Mouse (Mus musculus): ENCODE data around the gene Klrg2. TPM values are rescaled to one million over a fixed set of nuclear protein-coding genes. Genes with fewer than 3 reads are reported as not detected.
"Not testable (repeated sequence)": the region's sequence is repeated elsewhere in the genome, so short reads cannot be mapped to it uniquely, and the experiment has no call there.

The Klrg2 gene
- polyA plus RNA-seq (2014; fragmentation: Nextera tagmentation; extraction: Ambion mirVana), result 0.05 and 0.12 TPM in 2 replicates

DNA sequence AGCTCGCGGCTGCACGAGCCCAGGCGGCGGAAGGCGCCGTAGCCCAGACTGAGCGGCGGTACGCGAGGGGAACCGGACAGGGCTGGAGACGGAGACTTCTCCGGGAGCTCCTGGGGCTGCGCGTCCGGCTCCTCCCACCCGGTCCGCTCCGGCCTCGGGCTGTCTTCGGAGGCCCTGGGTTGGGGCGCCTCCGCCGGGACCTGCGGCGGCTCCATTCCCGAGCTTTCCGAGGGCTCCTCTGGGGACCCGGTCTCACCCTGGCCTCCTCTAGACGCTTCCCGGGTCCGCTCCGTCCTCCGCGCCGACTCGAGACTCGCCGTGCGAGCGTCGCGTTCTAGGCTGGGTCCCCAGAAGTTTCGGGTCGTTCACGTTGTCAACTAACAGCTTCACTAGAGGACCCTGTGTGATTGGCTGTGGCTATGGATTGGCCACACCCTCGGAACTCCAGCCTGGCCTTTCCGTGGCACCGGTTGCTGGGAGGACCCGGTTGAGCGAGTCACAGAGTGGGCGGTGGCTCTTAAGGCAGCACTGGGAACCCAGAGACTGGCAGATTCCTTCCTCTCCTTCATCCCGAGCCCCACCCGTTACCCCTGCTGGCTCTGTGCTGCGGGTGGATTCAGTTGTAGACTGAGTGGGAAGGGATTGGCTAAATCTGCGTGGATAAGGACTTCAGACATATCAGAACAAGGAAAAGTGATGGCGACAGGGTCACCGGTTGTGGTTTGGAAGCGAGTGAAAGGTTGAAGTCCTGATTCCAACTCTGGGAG lies at the start of gene Klrg2:
Gene Klrg2, minus strand, starts transcription at position 391 of the 767 bp plus-strand sequence.
- H3K27me3 ChIP-seq (replicated peaks; ENCODE audit: control insufficient read depth, insufficient read depth, low read length), result peaks cover 82% of the 10 kb centered on the region
- H3K9me3 ChIP-seq (ENCODE audit: control insufficient read depth, low read length), result no peaks in the 10 kb centered on the region
- no peak within 1 kb of the TSS for H3K27ac ChIP-seq (ENCODE audit: low read depth, low read length)
- WGBS, result 2% methylated on average over 60 of the region's 60 CpGs
- DNase-seq (ENCODE audit: low spot score) (peak; percentile 51), ATAC-seq (replicated peaks; ENCODE audit: low FRiP score) (peak; percentile 72)
- peak within 1 kb of the TSS; percentile 98 for H3K4me2 ChIP-seq
- peak within 1 kb of the TSS; percentile 61 for H3K4me3 ChIP-seq (ENCODE audit: low read depth, low read length)
- H3K9ac ChIP-seq (ENCODE audit: low read depth, low read length), result peak within 1 kb of the TSS; percentile 37
- H3K36me3 ChIP-seq (ENCODE audit: control insufficient read depth, insufficient read depth, low read length), result no peaks in the 10 kb centered on the region
- H3K4me1 ChIP-seq (replicated peaks; ENCODE audit: control insufficient read depth, insufficient read depth, low read length), result peaks cover 13% of the 10 kb centered on the region

DNA sequence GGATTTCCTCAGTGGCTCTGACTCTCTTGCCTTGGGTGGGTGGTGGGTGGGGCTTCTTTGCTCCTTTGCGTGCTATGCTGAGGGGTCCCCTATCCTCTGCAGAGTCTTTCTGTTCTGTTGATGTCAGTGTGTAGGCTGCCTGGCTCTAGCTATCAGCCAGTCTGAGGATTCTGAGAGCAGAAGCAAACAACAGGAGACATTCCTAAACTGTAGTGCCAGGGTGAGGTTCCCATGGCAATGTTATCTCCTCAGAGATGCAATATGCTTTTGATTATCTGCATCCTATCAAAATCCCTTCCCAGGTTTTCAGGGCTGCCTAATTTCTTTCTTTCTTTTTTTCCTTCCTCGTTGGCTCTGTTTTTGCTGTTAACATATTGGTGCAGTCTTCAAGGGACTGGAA lies 45.5 kb upstream of the Klrg2 start:
- DNase-seq (ENCODE audit: low spot score), result no peak
- Histone ChIP-seq H3K9me3 (ENCODE audit: control insufficient read depth, low read length) (no peaks in the 10 kb centered on the region), H3K27me3 (replicated peaks; ENCODE audit: control insufficient read depth, insufficient read depth, low read length) (no peaks in the 10 kb centered on the region), H3K27ac (ENCODE audit: low read depth, low read length) (no peak overlapping the region), H3K4me2 (no peak overlapping the region), H3K9ac (ENCODE audit: low read depth, low read length) (no peak overlapping the region), H3K4me1 (replicated peaks; ENCODE audit: control insufficient read depth, insufficient read depth, low read length) (no peaks in the 10 kb centered on the region), H3K4me3 (ENCODE audit: low read depth, low read length) (no peak overlapping the region), H3K36me3 (ENCODE audit: control insufficient read depth, insufficient read depth, low read length) (0 out of 2 replicates have a peak, but pooled peaks cover 2% of the 10 kb centered on the region)
- WGBS, result 56% methylated on average over 2 of the region's 2 CpGs
- ATAC-seq (replicated peaks; ENCODE audit: low FRiP score), result no peak

GRCm38 (mm10) chr6:38677629-38678028 lies 40.6 kb upstream of the Klrg2 start:
- no peaks in the 10 kb centered on the region; the same call in 1 of the 2 replicates for H3K27me3 ChIP-seq (replicated peaks; ENCODE audit: control insufficient read depth, insufficient read depth, low read length)
- DNase-seq (ENCODE audit: low spot score) (no peak), ATAC-seq (replicated peaks; ENCODE audit: low FRiP score) (peak; percentile 36; the same call in 1 of the 2 replicates)
- H3K9ac ChIP-seq (ENCODE audit: low read depth, low read length), result no peak overlapping the region
- peaks cover 6% of the 10 kb centered on the region for H3K4me1 ChIP-seq (replicated peaks; ENCODE audit: control insufficient read depth, insufficient read depth, low read length)
- no peak overlapping the region for H3K27ac ChIP-seq (ENCODE audit: low read depth, low read length)
- H3K4me3 ChIP-seq (ENCODE audit: low read depth, low read length), result no peak overlapping the region
- no peak overlapping the region; the same call in 1 of the 2 replicates for H3K4me2 ChIP-seq
- no peaks in the 10 kb centered on the region for H3K36me3 ChIP-seq (ENCODE audit: control insufficient read depth, insufficient read depth, low read length)
- 70% methylated on average over 9 of the region's 9 CpGs for WGBS
- H3K9me3 ChIP-seq (ENCODE audit: control insufficient read depth, low read length), result no peaks in the 10 kb centered on the region

DNA sequence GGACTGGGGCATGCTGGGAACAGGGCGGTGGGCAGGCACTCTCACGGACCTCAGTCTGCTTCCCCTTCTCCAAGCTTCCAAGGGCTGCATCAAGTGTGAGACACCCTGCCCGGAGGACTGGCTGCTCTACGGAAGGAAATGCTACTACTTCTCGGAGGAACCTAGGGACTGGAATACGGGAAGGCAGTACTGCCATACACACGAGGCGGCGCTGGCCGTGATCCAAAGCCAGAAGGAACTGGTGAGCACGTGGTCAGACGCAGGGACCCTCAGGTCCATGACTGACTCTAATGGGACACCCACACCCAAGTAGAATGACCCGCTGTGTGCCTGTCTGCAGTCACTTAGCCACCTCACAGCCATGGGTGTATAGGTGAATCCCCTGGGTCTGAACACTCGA lies 39.7 kb upstream of the Klrg2 start:
- H3K9me3 ChIP-seq (ENCODE audit: control insufficient read depth, low read length), result no peaks in the 10 kb centered on the region
- 65% methylated on average over 14 of the region's 14 CpGs for WGBS
- ATAC-seq (replicated peaks; ENCODE audit: low FRiP score) (no peak), DNase-seq (ENCODE audit: low spot score) (no peak)
- H3K27ac ChIP-seq (ENCODE audit: low read depth, low read length), result no peak overlapping the region
- H3K36me3 ChIP-seq (ENCODE audit: control insufficient read depth, insufficient read depth, low read length), result no peaks in the 10 kb centered on the region
- no peak overlapping the region for H3K4me3 ChIP-seq (ENCODE audit: low read depth, low read length)
- peaks cover 6% of the 10 kb centered on the region for H3K4me1 ChIP-seq (replicated peaks; ENCODE audit: control insufficient read depth, insufficient read depth, low read length)
- H3K9ac ChIP-seq (ENCODE audit: low read depth, low read length), result no peak overlapping the region
- no peaks in the 10 kb centered on the region; the same call in 1 of the 2 replicates for H3K27me3 ChIP-seq (replicated peaks; ENCODE audit: control insufficient read depth, insufficient read depth, low read length)
- H3K4me2 ChIP-seq, result peak overlapping the region; percentile 37

GRCm38 (mm10) chr6:38676217-38676616 lies 39.2 kb upstream of the Klrg2 start:
- no peak overlapping the region for H3K4me3 ChIP-seq (ENCODE audit: low read depth, low read length)
- no peaks in the 10 kb centered on the region; the same call in 1 of the 2 replicates for H3K27me3 ChIP-seq (replicated peaks; ENCODE audit: control insufficient read depth, insufficient read depth, low read length)
- DNase-seq (ENCODE audit: low spot score) (no peak), ATAC-seq (replicated peaks; ENCODE audit: low FRiP score) (no peak; the same call in 1 of the 2 replicates)
- no peaks in the 10 kb centered on the region for H3K36me3 ChIP-seq (ENCODE audit: control insufficient read depth, insufficient read depth, low read length)
- H3K9me3 ChIP-seq (ENCODE audit: control insufficient read depth, low read length), result no peaks in the 10 kb centered on the region
- 51% methylated on average over 6 of the region's 6 CpGs for WGBS
- peaks cover 10% of the 10 kb centered on the region for H3K4me1 ChIP-seq (replicated peaks; ENCODE audit: control insufficient read depth, insufficient read depth, low read length)
- peak overlapping the region; percentile 37 for H3K4me2 ChIP-seq
- no peak overlapping the region for H3K27ac ChIP-seq (ENCODE audit: low read depth, low read length)
- no peak overlapping the region for H3K9ac ChIP-seq (ENCODE audit: low read depth, low read length)

- H3K9ac ChIP-seq (ENCODE audit: low read depth, low read length), result no peak overlapping the region
- H3K4me1 ChIP-seq (replicated peaks; ENCODE audit: control insufficient read depth, insufficient read depth, low read length), result peaks cover 14% of the 10 kb centered on the region
- no peaks in the 10 kb centered on the region for H3K9me3 ChIP-seq (ENCODE audit: control insufficient read depth, low read length)
- WGBS, result 69% methylated on average over 3 of the region's 3 CpGs
- H3K4me2 ChIP-seq, result no peak overlapping the region
- no peaks in the 10 kb centered on the region for H3K36me3 ChIP-seq (ENCODE audit: control insufficient read depth, insufficient read depth, low read length)
- no peak overlapping the region for H3K4me3 ChIP-seq (ENCODE audit: low read depth, low read length)
- no peak for ATAC-seq (replicated peaks; ENCODE audit: low FRiP score)
- H3K27me3 ChIP-seq (replicated peaks; ENCODE audit: control insufficient read depth, insufficient read depth, low read length), result peaks cover 4% of the 10 kb centered on the region
- no peak overlapping the region for H3K27ac ChIP-seq (ENCODE audit: low read depth, low read length)
- DNase-seq (ENCODE audit: low spot score), result no peak
Measured at GRCm38 (mm10) chr6:38672011-38672410, 35.0 kb upstream of the Klrg2 start.

DNA sequence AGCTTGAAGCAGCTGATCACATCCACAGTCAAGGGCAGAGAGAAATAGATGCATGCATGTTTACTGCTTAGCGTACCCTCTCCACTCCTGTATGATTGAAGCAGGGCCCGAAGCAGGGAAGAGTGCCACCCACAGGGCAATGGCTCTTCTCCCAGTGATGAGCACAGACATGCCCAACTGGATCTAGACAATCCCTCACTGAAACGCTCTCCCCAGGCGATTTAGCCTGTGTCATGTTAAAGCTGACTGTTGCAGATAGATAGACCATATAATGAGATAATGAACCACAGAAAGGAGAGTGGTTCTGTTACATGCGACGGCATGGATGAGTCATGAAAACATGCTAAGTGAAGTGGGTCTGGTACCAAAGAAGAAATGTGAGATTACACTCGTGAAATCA lies 34.2 kb upstream of the Klrg2 start:
- Histone ChIP-seq H3K27me3 (replicated peaks; ENCODE audit: control insufficient read depth, insufficient read depth, low read length) (peaks cover 5% of the 10 kb centered on the region), H3K4me3 (ENCODE audit: low read depth, low read length) (no peak overlapping the region), H3K4me2 (no peak overlapping the region), H3K9ac (ENCODE audit: low read depth, low read length) (no peak overlapping the region), H3K9me3 (ENCODE audit: control insufficient read depth, low read length) (no peaks in the 10 kb centered on the region), H3K36me3 (ENCODE audit: control insufficient read depth, insufficient read depth, low read length) (no peaks in the 10 kb centered on the region), H3K27ac (ENCODE audit: low read depth, low read length) (no peak overlapping the region), H3K4me1 (replicated peaks; ENCODE audit: control insufficient read depth, insufficient read depth, low read length) (peaks cover 10% of the 10 kb centered on the region)
- 56% methylated on average over 7 of the region's 7 CpGs for WGBS
- no peak for DNase-seq (ENCODE audit: low spot score)
- 0 out of 2 replicates have a peak, but pooled peaks have one; percentile 47 for ATAC-seq (replicated peaks; ENCODE audit: low FRiP score)

- H3K4me3 ChIP-seq (ENCODE audit: low read depth, low read length); H3K4me2 ChIP-seq; DNase-seq (ENCODE audit: low spot score); ATAC-seq (replicated peaks; ENCODE audit: low FRiP score); H3K27ac ChIP-seq (ENCODE audit: low read depth, low read length); H3K9ac ChIP-seq (ENCODE audit: low read depth, low read length); H3K4me1 ChIP-seq (replicated peaks; ENCODE audit: control insufficient read depth, insufficient read depth, low read length); H3K36me3 ChIP-seq (ENCODE audit: control insufficient read depth, insufficient read depth, low read length); H3K9me3 ChIP-seq (ENCODE audit: control insufficient read depth, low read length): not testable (repeated sequence)
- 70% methylated on average over 1 of the region's 1 CpGs for WGBS
- H3K27me3 ChIP-seq (replicated peaks; ENCODE audit: control insufficient read depth, insufficient read depth, low read length), result peaks cover 11% of the 10 kb centered on the region
Measured at GRCm38 (mm10) chr6:38670488-38670887, 33.4 kb upstream of the Klrg2 start.

GRCm38 (mm10) chr6:38669580-38669979 lies 32.5 kb upstream of the Klrg2 start:
- Histone ChIP-seq H3K9me3 (ENCODE audit: control insufficient read depth, low read length) (no peaks in the 10 kb centered on the region), H3K27me3 (replicated peaks; ENCODE audit: control insufficient read depth, insufficient read depth, low read length) (peaks cover 20% of the 10 kb centered on the region), H3K27ac (ENCODE audit: low read depth, low read length) (no peak overlapping the region), H3K4me2 (no peak overlapping the region), H3K4me1 (replicated peaks; ENCODE audit: control insufficient read depth, insufficient read depth, low read length) (peaks cover 8% of the 10 kb centered on the region), H3K9ac (ENCODE audit: low read depth, low read length) (no peak overlapping the region), H3K4me3 (ENCODE audit: low read depth, low read length) (no peak overlapping the region), H3K36me3 (ENCODE audit: control insufficient read depth, insufficient read depth, low read length) (no peaks in the 10 kb centered on the region)
- no peak for DNase-seq (ENCODE audit: low spot score)
- ATAC-seq (replicated peaks; ENCODE audit: low FRiP score), result no peak
- WGBS, result 51% methylated on average over 6 of the region's 6 CpGs

Data from liver, embryonic 11.5 days (tissue).